Mouse (Mus musculus): ENCODE measurements around the gene Hnrnpd. TPM values are rescaled to one million over a fixed set of nuclear protein-coding genes. Genes with fewer than 3 reads are reported as not detected.

The Hnrnpd gene
- polyA plus RNA-seq, 1 experiment from 2014 or later = 513 TPM

GRCm38 (mm10) chr5:100000048-100000447, 21.3 kb upstream of the Hnrnpd start:
- no peak overlapping the region for H3K4me2 ChIP-seq (replicated peaks)
- H3K36me3 ChIP-seq = no peaks in the 10 kb centered on the region
- H3K4me1 ChIP-seq = 0 out of 2 replicates have a peak, but pooled peaks cover 5% of the 10 kb centered on the region
- H3K4me3 ChIP-seq = no peak overlapping the region
- no peak for ATAC-seq (ENCODE audit: low FRiP score, low read depth)
- H3K27me3 ChIP-seq (replicated peaks) = no peaks in the 10 kb centered on the region
- WGBS = 90% methylated on average over 7 of the region's 7 CpGs
- 0 out of 2 replicates have a peak, but pooled peaks cover 4% of the 10 kb centered on the region for H3K9me3 ChIP-seq
- no peak overlapping the region for H3K9ac ChIP-seq
- no peak overlapping the region for H3K27ac ChIP-seq

- H3K36me3 ChIP-seq = no peaks in the 10 kb centered on the region
- H3K4me1 ChIP-seq = no peaks in the 10 kb centered on the region
- H3K4me3 ChIP-seq = no peak overlapping the region
- no peak overlapping the region for H3K4me2 ChIP-seq (replicated peaks)
- H3K27ac ChIP-seq = no peak overlapping the region
- no peak for ATAC-seq (ENCODE audit: low FRiP score, low read depth)
- 0 out of 2 replicates have a peak, but pooled peaks cover 4% of the 10 kb centered on the region for H3K9me3 ChIP-seq
- H3K27me3 ChIP-seq (replicated peaks) = no peaks in the 10 kb centered on the region
- H3K9ac ChIP-seq = no peak overlapping the region
- WGBS = 95% methylated on average over 3 of the region's 3 CpGs
Measured at GRCm38 (mm10) chr5:99994680-99995079, 15.9 kb upstream of the Hnrnpd start.

GRCm38 (mm10) chr5:99994166-99994565, 15.4 kb upstream of the Hnrnpd start:
- no peak overlapping the region for H3K27ac ChIP-seq
- no peak overlapping the region for H3K4me2 ChIP-seq (replicated peaks)
- H3K9me3 ChIP-seq = 0 out of 2 replicates have a peak, but pooled peaks cover 4% of the 10 kb centered on the region
- no peaks in the 10 kb centered on the region for H3K4me1 ChIP-seq
- 83% methylated on average over 3 of the region's 3 CpGs for WGBS
- ATAC-seq (ENCODE audit: low FRiP score, low read depth) = no peak
- H3K4me3 ChIP-seq = no peak overlapping the region
- no peak overlapping the region for H3K9ac ChIP-seq
- no peaks in the 10 kb centered on the region for H3K27me3 ChIP-seq (replicated peaks)
- H3K36me3 ChIP-seq = no peaks in the 10 kb centered on the region

GRCm38 (mm10) chr5:99983452-99984061, 4.8 kb upstream of the Hnrnpd start:
- no peak overlapping the region for H3K4me2 ChIP-seq (replicated peaks)
- no peaks in the 10 kb centered on the region for H3K9me3 ChIP-seq
- no peaks in the 10 kb centered on the region for H3K27me3 ChIP-seq (replicated peaks)
- 90% methylated on average over 9 of the region's 9 CpGs for WGBS
- peaks cover 2% of the 10 kb centered on the region; the same call in 1 of the 2 replicates for H3K4me1 ChIP-seq
- H3K9ac ChIP-seq = no peak overlapping the region
- no peaks in the 10 kb centered on the region for H3K36me3 ChIP-seq
- ATAC-seq (ENCODE audit: low FRiP score, low read depth) = no peak
- H3K4me3 ChIP-seq = no peak overlapping the region
- H3K27ac ChIP-seq = no peak overlapping the region

- H3K27me3 ChIP-seq (replicated peaks) = no peaks in the 10 kb centered on the region
- H3K36me3 ChIP-seq = peaks cover 3% of the 10 kb centered on the region; the same call in 1 of the 2 replicates
- H3K27ac ChIP-seq = peak overlapping the region; percentile 95
- WGBS = under 1% methylated on average over 45 of the region's 50 CpGs
- peak; percentile 37 for ATAC-seq (ENCODE audit: low FRiP score, low read depth)
- peaks cover 17% of the 10 kb centered on the region for H3K4me1 ChIP-seq
- H3K4me3 ChIP-seq = peak overlapping the region; percentile 92
- peak overlapping the region; percentile 98 for H3K9ac ChIP-seq
- H3K4me2 ChIP-seq (replicated peaks) = peak overlapping the region; percentile 85
- H3K9me3 ChIP-seq = no peaks in the 10 kb centered on the region
Measured at GRCm38 (mm10) chr5:99977516-99978301, 1.0 kb downstream of the Hnrnpd start.

- peaks cover 17% of the 10 kb centered on the region for H3K4me1 ChIP-seq
- H3K9ac ChIP-seq = peak overlapping the region; percentile 98
- WGBS = 20% methylated on average over 8 of the region's 8 CpGs
- peak overlapping the region; percentile 85 for H3K4me2 ChIP-seq (replicated peaks)
- H3K36me3 ChIP-seq = peaks cover 3% of the 10 kb centered on the region; the same call in 1 of the 2 replicates
- H3K4me3 ChIP-seq = peak overlapping the region; percentile 92
- ATAC-seq (ENCODE audit: low FRiP score, low read depth) = no peak
- H3K27ac ChIP-seq = no peak overlapping the region
- H3K9me3 ChIP-seq = no peaks in the 10 kb centered on the region
- no peaks in the 10 kb centered on the region for H3K27me3 ChIP-seq (replicated peaks)
Measured at GRCm38 (mm10) chr5:99976334-99976955, 2.3 kb downstream of the Hnrnpd start.

DNA sequence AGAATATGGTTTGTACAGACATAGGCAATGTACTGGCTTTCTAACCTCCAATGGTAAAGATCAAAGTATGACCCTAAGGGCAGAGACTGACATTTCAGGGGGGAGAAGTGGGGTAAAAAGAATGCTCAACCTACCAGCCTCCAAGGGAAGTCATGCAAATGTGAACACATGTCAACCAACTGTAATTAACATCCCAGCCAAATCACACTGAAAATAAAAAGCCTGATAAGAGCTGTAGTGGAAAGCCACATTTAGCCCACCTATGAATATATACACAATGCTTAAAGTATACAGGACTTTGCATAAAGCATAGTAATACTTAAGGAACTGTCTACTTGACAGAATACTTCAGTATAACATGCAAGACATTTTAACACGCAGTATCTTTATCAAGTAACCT, 3.0 kb downstream of the Hnrnpd start:
- Histone ChIP-seq H3K4me2 (replicated peaks) (peak overlapping the region; percentile 85), H3K36me3 (peaks cover 5% of the 10 kb centered on the region; the same call in 1 of the 2 replicates), H3K9ac (no peak overlapping the region), H3K27ac (no peak overlapping the region), H3K9me3 (no peaks in the 10 kb centered on the region), H3K4me3 (no peak overlapping the region), H3K4me1 (peaks cover 17% of the 10 kb centered on the region), H3K27me3 (replicated peaks) (no peaks in the 10 kb centered on the region)
- no peak for ATAC-seq (ENCODE audit: low FRiP score, low read depth)
- WGBS = 77% methylated on average over 1 of the region's 1 CpGs

DNA sequence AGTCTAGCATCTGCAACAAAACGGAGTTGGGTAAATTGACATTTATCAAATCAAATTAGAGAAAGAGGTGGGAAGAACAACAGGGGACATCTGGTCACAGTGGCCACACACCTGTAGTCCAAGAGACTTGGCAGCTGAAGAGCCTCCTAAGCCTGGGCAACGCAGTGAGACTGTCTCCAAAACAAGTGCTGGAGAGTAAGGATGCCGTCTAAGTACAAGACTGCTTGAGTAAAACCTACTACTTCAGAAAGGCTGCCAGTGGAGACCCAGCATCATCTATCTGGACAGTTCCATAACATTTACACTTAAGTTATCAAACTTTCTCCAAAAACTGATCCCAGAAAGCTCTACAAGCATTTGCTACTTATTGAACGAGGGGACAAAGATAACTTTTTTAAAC, 3.7 kb downstream of the Hnrnpd start:
- H3K9me3 ChIP-seq = no peaks in the 10 kb centered on the region
- H3K9ac ChIP-seq = no peak overlapping the region
- H3K36me3 ChIP-seq = peaks cover 10% of the 10 kb centered on the region; the same call in 1 of the 2 replicates
- ATAC-seq (ENCODE audit: low FRiP score, low read depth) = no peak
- no peak overlapping the region for H3K4me3 ChIP-seq
- peak overlapping the region; percentile 85 for H3K4me2 ChIP-seq (replicated peaks)
- peaks cover 17% of the 10 kb centered on the region for H3K4me1 ChIP-seq
- 78% methylated on average over 4 of the region's 4 CpGs for WGBS
- no peak overlapping the region for H3K27ac ChIP-seq
- no peaks in the 10 kb centered on the region for H3K27me3 ChIP-seq (replicated peaks)

GRCm38 (mm10) chr5:99973941-99974340, 4.8 kb downstream of the Hnrnpd start:
- Histone ChIP-seq H3K4me3 (no peak overlapping the region), H3K9ac (no peak overlapping the region), H3K4me2 (replicated peaks) (peak overlapping the region; percentile 24), H3K9me3 (no peaks in the 10 kb centered on the region), H3K36me3 (peaks cover 10% of the 10 kb centered on the region; the same call in 1 of the 2 replicates), H3K27ac (no peak overlapping the region), H3K4me1 (peaks cover 15% of the 10 kb centered on the region), H3K27me3 (replicated peaks) (no peaks in the 10 kb centered on the region)
- no peak for ATAC-seq (ENCODE audit: low FRiP score, low read depth)
- WGBS = 44% methylated on average over 2 of the region's 2 CpGs

- no peaks in the 10 kb centered on the region for H3K27me3 ChIP-seq (replicated peaks)
- no peak overlapping the region for H3K9ac ChIP-seq
- 92% methylated on average over 2 of the region's 2 CpGs for WGBS
- H3K9me3 ChIP-seq = no peaks in the 10 kb centered on the region
- no peak overlapping the region for H3K4me2 ChIP-seq (replicated peaks)
- H3K27ac ChIP-seq = no peak overlapping the region
- no peak for ATAC-seq (ENCODE audit: low FRiP score, low read depth)
- H3K36me3 ChIP-seq = peaks cover 47% of the 10 kb centered on the region
- H3K4me1 ChIP-seq = no peaks in the 10 kb centered on the region
- H3K4me3 ChIP-seq = no peak overlapping the region
Measured at GRCm38 (mm10) chr5:99959960-99960359, 18.8 kb downstream of the Hnrnpd start.

DNA sequence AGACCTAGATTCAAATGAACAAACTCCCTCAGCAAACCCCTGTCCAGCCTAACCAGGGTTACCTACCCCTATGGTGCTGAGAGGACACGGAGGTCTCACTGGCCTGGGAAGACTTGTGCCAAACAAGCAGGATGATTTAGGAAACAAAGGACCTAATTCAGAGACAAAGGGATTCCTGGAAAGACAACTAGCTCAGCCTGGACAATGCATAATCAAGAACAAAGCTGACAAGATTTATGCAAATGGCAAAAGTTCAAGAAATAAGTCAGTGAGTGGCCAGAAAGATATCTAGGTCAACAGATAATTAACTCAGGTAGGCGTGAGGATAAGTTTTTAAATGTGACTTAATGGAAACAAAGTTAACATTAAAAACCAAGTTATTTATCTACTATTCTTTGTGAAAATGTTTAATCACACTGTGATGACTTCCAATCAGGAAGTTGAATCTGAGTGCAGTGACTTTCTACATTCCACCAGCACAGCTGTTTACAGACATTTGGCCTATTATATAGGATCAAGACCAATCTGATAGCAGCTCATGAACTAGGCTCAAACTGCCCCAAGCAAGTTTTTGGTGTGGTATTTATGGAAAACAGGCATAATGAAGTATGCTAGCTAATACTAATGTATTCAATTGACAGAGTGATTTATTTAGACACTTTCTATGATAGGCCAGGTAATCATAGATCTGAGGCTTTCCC, 19.4 kb downstream of the Hnrnpd start:
- no peak overlapping the region for H3K4me2 ChIP-seq (replicated peaks)
- 0 out of 2 replicates have a peak, but pooled peaks cover 4% of the 10 kb centered on the region for H3K4me1 ChIP-seq
- no peaks in the 10 kb centered on the region for H3K27me3 ChIP-seq (replicated peaks)
- H3K9me3 ChIP-seq = no peaks in the 10 kb centered on the region
- H3K27ac ChIP-seq = no peak overlapping the region
- H3K36me3 ChIP-seq = peaks cover 46% of the 10 kb centered on the region
- 69% methylated on average over 2 of the region's 2 CpGs for WGBS
- no peak for ATAC-seq (ENCODE audit: low FRiP score, low read depth)
- H3K4me3 ChIP-seq = no peak overlapping the region
- no peak overlapping the region for H3K9ac ChIP-seq

GRCm38 (mm10) chr5:99958666-99959065, 20.1 kb downstream of the Hnrnpd start:
- 95% methylated on average over 1 of the region's 1 CpGs for WGBS
- H3K4me1 ChIP-seq = 0 out of 2 replicates have a peak, but pooled peaks cover 5% of the 10 kb centered on the region
- H3K9ac ChIP-seq = no peak overlapping the region
- peaks cover 41% of the 10 kb centered on the region for H3K36me3 ChIP-seq
- H3K4me3 ChIP-seq = no peak overlapping the region
- H3K27ac ChIP-seq = no peak overlapping the region
- H3K27me3 ChIP-seq (replicated peaks) = no peaks in the 10 kb centered on the region
- no peaks in the 10 kb centered on the region for H3K9me3 ChIP-seq
- no peak overlapping the region for H3K4me2 ChIP-seq (replicated peaks)
- ATAC-seq (ENCODE audit: low FRiP score, low read depth) = no peak

Measured in neural tube, embryonic 12.5 days (tissue).